Mouse (Mus musculus): ENCODE measurements around the gene Itpkb.

Gene Itpkb

DNA sequence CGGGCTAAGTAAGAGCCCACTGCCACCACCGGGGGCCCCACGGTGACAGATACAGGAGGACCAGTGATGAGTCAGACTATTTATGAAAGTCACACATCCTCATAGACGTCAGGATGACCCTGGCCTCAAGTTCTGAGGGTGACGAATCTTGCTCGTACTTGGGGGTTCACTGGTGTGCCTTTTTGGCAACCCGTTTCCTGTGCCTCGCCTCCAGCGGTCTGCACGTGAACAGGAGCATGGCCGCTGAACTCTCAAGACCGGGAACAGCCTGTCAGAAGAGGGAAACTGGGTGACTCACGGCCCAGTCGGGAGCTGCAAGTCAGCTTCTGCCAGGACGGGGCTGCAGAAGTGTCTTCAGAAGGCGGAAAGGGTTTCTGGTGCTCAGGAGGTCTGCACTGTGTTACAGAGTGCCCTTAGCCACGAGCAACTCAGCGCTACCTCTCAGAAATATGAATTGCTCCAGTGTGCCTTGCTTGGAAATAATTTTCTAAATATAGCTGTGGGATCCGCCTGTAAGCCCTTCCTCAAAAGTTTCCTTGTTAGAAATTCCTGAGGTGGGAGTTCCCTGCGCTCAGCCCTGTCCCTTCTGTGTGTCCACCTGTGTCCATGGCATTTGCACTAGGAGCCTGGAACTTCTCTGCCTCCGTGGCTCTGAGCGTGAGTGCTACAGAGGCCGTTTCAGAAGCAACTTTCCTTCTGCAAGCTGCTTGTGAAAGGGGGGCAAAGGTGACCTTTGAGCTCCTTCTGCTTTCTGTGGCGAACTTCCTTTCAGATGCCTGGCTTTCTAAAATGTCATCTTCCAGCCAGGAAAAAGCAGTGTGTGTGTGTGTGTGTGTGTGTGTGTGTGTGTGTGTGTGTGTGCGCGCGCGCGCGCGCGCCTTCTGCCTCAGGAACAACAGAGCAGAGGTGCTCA lies 73.7 kb downstream of the Itpkb start:
- in situ Hi-C loops (cut with MboI; ENCODE audit: low pct_unique_long_range_greater_than_20kb in 1 of 2, low sequenced_read_pairs in 2 of 2, unreplicated experiment in 1 of 2) = loop anchor here in 1 of 2 experiments (10.0 to 25.0 kb wide), 2 partner anchors 129 to 542 kb away; no protein-coding TSS in a partner anchor

DNA sequence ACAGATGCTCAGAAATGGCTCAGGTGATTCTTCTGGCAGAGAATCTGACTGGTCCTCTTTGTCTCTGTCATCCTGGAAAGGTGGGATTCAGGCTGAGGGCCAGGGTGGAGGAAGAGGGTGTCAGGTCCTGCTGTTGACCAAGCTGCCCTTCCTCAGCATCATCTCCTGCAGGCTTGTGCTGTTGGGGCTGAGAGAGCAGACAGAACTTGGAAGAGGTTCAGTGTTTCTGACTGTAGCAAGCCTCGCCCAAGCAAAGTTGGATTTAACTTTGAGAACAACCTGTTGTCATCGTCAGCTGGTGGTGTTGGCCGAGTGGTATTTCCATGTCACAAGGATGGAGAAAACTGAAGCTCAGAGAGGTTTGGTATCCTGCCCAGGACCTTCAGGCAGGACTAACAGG lies 74.4 kb downstream of the Itpkb start:
- in situ Hi-C loops (cut with MboI; ENCODE audit: low pct_unique_long_range_greater_than_20kb in 1 of 2, low sequenced_read_pairs in 2 of 2, unreplicated experiment in 1 of 2) = loop anchor here (5.0 to 25.0 kb wide), 3 partner anchors 130 to 542 kb away; partner anchors contain the start of gene Psen2 (in 1 of the 2)

DNA sequence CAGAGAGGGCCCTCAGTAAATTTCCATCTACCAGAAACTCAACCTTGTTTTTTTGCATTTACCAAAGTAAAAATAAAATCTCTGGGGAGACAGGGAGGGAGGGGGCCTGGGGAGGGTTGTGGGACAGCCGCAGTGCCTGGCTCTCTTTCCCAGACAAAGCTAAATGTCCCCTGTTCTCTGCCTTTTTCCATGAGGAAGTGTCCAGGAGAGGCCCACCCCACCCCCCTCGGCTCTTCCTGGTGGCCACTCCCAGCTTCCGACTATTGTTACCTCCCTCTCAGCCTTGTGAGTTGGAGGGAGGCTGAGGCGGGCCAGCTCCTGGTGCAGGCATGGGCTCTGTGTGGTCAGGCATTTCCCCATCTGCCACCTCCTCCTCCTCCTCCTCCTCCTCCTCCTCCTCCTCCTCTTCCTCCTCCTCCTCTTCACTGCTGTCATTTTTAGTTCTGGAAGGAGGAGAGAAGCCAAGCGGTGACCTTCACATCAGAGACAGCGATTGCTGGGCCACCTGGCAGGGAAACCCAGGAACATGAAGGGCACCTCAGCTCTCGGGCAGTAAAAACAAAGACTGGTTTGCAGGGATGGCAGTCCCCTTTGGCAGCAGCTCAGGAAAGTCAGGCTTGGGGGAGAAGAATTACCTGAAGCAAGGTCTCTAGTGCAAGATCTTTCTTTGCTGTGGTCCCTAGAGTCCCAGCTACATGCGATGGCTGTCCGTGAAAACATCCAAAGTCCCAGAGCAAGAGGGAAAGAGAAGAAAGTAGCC lies 75.5 kb downstream of the Itpkb start:
- in situ Hi-C loops (cut with MboI; ENCODE audit: low pct_unique_long_range_greater_than_20kb in 1 of 2, low sequenced_read_pairs in 2 of 2, unreplicated experiment in 1 of 2) = loop anchor here (5.0 to 25.0 kb wide), 3 partner anchors 131 to 543 kb away; partner anchors contain the start of gene Psen2 (in 1 of the 2)

DNA sequence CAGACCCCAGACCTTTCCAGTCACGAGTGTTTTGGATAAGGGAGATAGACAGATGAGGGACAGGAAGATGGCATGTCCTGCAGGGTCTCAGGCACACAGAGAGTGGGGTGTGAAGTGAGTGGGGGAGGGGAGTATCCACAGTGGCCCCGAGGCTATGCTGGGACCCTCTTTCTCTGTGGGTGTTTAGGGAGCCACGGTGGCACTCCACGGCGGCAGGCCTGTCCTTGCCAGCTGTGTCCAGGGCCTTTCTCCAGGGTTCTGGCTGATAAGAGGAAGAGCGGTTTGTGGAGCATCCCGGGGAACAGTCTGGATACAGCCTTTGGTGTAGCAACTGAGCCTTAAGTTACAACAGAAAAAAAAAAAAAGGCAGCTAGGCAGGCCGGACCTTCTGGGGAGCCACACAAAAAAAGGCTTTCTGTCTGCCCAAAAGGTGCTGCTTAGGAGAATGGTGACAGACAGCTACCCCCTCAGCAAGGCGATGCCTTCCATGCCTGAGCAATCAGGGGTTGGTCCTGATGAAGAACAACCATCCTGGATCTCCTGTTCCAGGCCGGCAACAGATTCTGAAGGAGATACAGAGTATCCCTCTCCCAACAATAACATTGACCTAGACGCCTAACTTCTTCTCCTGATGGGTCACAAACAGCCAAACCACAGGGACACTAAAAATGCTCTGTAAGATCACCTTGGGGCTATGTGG lies 76.2 kb downstream of the Itpkb start:
- in situ Hi-C loops (cut with MboI; ENCODE audit: low pct_unique_long_range_greater_than_20kb in 1 of 2, low sequenced_read_pairs in 2 of 2, unreplicated experiment in 1 of 2) = loop anchor here (5.0 to 25.0 kb wide), 3 partner anchors 132 to 544 kb away; partner anchors contain the start of gene Psen2 (in 1 of the 2)

DNA sequence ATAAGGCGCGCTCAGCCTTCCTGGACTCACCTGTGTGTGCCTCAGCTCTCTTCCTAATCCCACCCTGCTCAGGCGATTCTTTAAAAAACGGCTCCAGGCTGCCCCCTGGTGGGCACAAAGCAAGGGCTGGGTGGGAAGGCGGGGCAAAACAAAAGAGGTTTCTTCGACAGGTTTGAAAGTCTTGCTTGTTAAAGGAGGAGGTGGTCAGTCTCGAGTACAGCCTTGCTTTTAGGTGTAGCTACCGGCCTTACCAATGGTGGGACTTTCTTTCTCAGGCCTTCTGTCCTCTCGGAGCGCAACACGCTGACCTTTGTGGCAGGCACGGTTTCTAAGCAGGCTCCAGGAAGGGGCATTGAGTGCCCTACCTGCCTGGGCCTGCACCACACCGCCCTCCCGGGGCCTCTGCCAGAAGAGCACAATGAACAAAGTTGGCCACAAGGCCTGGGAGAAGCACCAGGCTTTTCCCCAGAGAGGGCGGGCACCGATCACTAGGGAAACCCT lies 76.9 kb downstream of the Itpkb start:
- in situ Hi-C loops (cut with MboI; ENCODE audit: low pct_unique_long_range_greater_than_20kb in 1 of 2, low sequenced_read_pairs in 2 of 2, unreplicated experiment in 1 of 2) = loop anchor here (5.0 to 25.0 kb wide), 3 partner anchors 132 to 545 kb away; partner anchors contain the start of gene Psen2 (in 1 of the 2)

DNA sequence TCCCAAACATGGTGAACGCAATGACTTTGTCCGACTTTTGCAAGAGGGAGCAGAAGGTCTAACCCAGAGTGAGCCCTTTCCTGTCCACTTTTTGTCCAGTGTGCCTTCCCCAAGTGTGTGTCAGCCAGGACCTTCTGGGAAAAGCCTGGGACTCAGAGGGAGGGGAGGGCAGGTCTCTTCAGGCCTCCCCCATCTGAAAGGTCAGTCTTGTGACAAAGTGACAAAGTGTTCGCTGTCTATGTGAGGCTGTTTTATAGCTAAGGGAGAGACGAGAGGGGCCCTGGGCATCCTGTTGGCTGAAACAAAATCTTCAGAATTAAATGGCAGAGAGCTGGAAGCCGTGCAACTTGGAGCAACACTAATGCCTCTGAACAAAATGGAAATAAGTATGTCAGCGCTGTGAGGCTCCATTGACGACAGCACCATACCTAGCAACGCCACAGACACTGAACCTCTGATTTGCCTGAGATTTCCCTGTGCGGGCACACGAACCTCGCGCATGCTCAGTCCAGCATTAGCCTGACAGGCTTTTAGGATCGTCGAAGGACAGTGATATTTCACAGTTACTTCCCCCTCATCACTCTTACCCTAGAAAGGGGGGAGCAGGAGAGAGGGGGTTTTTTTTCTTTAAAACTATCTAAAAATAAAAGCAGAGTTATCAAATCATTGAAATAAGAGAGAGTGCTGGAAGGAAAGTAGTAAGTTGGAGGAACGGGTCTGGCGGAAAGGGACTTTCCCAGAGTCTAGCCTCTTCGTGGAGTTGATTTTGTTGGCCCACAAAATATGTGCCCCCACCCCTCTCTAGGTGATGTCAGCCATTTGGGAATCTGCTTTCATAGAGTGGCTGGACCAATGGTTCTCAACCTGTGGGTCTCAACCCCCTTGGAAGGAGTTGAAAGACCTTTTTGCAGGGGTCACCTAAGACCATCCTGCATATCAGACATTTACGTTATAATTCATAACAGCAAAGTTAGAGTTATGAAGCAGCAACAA lies 77.7 kb downstream of the Itpkb start:
- in situ Hi-C loops (cut with MboI; ENCODE audit: low pct_unique_long_range_greater_than_20kb in 1 of 2, low sequenced_read_pairs in 2 of 2, unreplicated experiment in 1 of 2) = loop anchor here (5.0 to 25.0 kb wide), 3 partner anchors 133 to 546 kb away; partner anchors contain the start of gene Psen2 (in 1 of the 2)

DNA sequence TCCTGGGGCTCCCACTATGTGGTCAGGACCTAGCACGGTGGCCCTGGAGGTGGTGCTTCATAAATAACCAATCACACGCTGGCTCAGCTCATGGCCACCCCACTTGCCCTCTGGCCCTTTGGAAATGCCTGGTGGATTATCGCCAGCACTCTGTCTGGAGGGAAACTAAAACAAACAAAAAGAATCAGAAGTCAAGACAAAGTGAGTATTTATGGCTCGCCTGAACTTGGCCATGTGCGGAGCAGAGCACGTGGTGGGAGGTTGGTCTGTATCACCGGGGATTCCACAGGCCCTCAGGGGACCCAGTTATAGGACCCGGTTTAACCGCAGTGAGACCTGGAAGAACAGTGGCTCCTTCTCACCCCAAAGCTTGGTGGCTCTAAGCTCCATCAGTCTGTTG lies 78.5 kb downstream of the Itpkb start:
- in situ Hi-C loops (cut with MboI; ENCODE audit: low pct_unique_long_range_greater_than_20kb in 1 of 2, low sequenced_read_pairs in 2 of 2, unreplicated experiment in 1 of 2) = loop anchor here (5.0 to 25.0 kb wide), 3 partner anchors 134 to 547 kb away; partner anchors contain the start of gene Psen2 (in 1 of the 2)

DNA sequence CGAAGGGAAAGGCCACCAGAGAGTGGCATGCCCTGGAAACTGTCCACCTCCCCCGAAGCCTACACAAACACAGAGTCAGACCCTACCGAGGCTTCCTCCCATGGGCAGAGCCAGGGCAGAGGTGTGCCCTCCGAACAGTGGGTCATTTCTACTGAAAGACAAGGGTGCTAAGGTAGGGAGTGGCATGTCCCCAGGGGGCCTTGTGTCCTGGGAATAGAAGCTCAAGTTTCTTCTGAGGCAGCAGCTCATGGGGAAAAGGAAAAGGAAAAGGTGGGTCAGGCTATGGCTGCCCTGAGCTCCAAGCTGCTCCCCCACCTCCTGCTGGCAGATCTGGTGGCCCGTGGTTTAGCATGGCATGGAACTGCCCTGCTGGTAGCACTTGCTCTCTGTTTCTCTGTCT lies 79.5 kb downstream of the Itpkb start:
- in situ Hi-C loops (cut with MboI; ENCODE audit: low pct_unique_long_range_greater_than_20kb in 1 of 2, low sequenced_read_pairs in 2 of 2, unreplicated experiment in 1 of 2) = loop anchor here (5.0 to 25.0 kb wide), 3 partner anchors 135 to 547 kb away; partner anchors contain the start of gene Psen2 (in 1 of the 2)

DNA sequence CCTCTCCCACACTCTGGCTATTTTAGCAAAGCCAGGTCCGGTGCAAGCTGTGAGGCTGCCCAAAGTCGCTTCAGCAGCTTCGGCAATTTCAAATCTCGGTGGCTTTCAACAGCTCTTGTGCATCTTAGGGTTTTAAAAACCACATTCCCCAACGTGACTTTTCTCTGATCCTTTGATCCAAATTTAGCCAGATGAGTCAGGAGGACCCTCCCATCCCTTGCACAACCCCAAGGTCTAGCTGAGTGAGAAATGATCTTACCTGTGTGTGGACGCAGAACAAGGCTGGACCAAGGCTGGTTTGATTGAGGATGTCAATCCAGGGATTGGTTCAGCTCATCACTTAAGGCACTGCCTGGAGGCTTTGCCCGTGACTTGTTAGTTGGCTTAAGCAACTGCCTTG lies 80.0 kb downstream of the Itpkb start:
- in situ Hi-C loops (cut with MboI; ENCODE audit: low pct_unique_long_range_greater_than_20kb in 1 of 2, low sequenced_read_pairs in 2 of 2, unreplicated experiment in 1 of 2) = loop anchor here in 1 of 2 experiments (25.0 kb wide), 1 partner anchor 548 kb away; no protein-coding TSS in a partner anchor

DNA sequence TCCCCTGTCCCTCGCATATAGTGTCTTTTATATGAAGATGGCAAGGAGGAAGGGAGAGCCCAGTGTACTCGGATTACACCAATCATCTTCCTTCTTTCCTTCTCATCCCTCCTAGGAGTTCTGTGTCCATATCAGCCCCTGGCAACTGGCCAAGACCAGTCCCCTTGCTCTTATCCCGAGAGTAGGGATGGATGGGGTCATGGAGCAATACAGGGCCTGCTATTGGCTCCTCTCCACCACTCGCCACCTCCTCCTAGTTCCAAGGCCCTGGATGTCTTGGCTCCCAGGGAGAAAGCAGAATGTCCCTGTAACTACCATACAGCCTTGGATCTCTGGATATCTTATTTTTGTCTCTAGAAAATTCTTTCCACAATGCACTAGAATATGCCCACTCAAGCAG lies 84.8 kb downstream of the Itpkb start:
- in situ Hi-C loops (cut with MboI; ENCODE audit: low pct_unique_long_range_greater_than_20kb in 1 of 2, low sequenced_read_pairs in 2 of 2, unreplicated experiment in 1 of 2) = loop anchor here in 1 of 2 experiments (25.0 kb wide), 1 partner anchor 553 kb away; no protein-coding TSS in a partner anchor

DNA sequence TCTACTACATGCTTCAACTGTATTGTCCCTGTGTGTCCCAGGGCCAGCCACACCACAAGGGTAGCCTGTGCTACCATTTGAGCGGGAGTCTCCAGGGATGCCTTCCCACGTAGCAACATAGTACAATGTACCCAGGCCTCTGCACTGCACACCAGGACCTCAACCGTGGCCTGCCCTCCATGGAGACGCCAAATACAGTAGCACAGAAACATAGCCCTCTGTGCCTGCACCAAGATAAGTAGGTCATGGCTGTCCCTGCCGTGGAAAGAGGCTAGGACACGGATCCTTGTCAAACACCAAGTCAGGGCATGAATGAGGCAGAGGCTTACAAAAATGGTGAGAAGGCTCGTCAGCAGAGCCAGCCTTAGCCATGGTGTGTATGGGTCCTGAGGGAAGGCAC lies 85.6 kb downstream of the Itpkb start:
- in situ Hi-C loops (cut with MboI; ENCODE audit: low pct_unique_long_range_greater_than_20kb in 1 of 2, low sequenced_read_pairs in 2 of 2, unreplicated experiment in 1 of 2) = loop anchor here in 1 of 2 experiments (25.0 kb wide), 1 partner anchor 554 kb away; no protein-coding TSS in a partner anchor

DNA sequence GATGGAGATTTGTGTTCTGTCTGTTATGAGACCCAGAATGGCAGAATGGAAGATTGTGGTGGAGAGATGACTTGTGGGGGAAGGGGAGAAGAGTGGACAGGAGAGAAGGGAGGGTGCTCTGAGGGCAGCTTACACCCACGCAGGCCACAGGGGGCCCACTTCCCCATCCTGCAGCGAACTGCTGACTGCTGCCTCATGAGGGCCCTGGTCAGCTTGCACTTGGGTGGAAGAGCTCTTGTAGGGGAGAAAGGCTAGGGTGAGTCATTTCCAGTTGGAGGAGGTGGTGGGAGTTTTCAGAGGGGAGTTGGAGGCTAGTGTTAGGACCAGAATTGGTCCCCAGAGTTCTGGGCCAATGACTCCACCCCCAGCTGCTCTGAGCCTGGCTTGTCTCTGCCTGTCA lies 86.8 kb downstream of the Itpkb start:
- in situ Hi-C loops (cut with MboI; ENCODE audit: low pct_unique_long_range_greater_than_20kb in 1 of 2, low sequenced_read_pairs in 2 of 2, unreplicated experiment in 1 of 2) = loop anchor here in 1 of 2 experiments (25.0 kb wide), 1 partner anchor 555 kb away; no protein-coding TSS in a partner anchor

DNA sequence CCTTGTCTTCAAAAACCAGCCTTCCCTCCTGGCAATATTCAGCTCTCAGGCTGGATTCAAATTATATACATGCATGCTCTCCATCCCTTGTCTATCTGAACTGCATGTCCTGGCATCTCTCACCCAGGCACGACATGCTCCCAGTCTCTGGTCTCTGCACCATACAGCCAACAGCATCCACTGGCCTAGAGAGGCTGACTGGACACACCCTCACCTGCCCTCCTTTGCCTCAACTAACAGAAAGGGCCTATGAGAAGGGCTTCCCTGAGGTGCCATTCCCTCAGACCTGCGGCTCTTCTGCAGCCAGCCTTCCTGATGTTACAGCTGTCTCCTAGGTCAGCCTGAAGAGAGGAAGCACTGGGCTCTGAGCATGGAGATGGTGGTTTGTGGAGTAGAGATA lies 88.8 kb downstream of the Itpkb start:
- in situ Hi-C loops (cut with MboI; ENCODE audit: low pct_unique_long_range_greater_than_20kb in 1 of 2, low sequenced_read_pairs in 2 of 2, unreplicated experiment in 1 of 2) = loop anchor here in 1 of 2 experiments (25.0 kb wide), 1 partner anchor 557 kb away; no protein-coding TSS in a partner anchor

DNA sequence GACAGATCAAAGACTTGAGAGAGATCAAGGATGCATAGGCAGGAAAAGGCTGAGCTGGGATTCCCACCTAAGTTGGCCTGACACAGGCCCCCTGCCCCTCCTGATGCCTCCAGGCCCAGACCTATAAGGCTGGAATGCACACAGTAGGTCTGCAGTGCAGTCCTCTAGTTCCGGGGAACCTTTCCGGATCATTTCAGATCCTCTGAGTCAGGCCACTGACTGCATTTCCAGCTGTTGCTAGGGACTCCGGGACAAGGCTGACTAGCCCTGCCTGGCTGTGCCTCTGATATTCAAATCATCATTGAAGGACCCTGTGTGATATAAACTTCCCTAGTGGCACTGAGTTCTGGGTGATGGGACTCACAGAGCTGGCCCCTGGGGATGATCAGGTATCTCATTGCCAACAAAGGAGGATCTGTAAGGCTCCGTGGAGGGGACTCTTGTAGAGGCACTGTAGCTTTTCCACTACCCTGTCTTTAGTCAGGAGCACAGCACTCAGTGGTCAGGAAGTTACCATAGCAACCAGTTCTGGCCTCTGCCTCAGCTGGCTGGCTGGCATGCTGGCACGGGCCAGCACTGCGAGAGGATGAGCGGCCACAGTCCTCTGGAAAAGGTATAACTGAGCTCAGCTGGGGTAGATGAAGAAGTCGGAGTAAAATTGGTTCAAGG lies 90.3 kb downstream of the Itpkb start:
- in situ Hi-C loops (cut with MboI; ENCODE audit: low pct_unique_long_range_greater_than_20kb in 1 of 2, low sequenced_read_pairs in 2 of 2, unreplicated experiment in 1 of 2) = loop anchor here in 1 of 2 experiments (5.0 to 25.0 kb wide), 2 partner anchors 158 to 558 kb away; partner anchors contain the start of gene Psen2

DNA sequence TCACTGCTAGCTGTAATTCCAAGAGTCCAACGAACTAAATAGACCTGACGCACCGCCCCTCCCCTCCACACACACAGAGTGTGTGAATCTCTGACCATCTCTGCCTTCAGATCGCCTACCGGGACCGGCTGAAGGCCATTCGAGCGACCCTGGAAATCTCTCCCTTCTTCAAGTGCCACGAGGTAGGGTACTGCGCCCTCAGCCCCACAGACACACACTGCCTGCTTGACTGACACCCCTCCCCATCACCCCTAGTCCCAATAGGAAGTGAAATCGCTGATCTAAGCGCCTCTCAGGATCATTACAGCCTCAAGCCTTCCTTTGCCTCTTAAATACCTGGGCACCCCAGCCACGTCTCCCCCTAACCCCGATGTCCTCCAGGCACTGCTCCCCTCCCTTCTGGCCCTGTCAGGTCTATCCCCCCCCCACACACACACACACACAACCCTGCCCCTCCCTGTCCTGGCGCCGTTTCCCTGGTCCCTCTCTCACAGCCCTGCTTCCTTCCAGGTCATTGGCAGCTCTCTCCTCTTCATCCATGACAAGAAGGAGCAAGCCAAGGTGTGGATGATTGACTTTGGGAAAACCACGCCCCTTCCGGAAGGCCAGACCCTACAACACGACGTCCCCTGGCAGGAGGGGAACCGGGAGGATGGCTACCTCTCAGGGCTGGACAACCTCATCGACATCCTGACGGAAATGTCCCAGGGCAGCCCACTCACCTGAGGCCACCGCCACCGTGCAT lies 91.1 kb downstream of the Itpkb start:
- in situ Hi-C loops (cut with MboI; ENCODE audit: low pct_unique_long_range_greater_than_20kb in 1 of 2, low sequenced_read_pairs in 2 of 2, unreplicated experiment in 1 of 2) = loop anchor here in 1 of 2 experiments (5.0 to 25.0 kb wide), 2 partner anchors 159 to 559 kb away; partner anchors contain the start of gene Psen2
